ENCODE assay signal across 9 mouse cellular contexts in genomic region chr1:132191093-132191785, GRCm38 (mm10). TPM values are rescaled to one million over a fixed set of nuclear protein-coding genes. Genes with fewer than 3 reads are reported as not detected.
A peak's percentile ranks its signal among the peaks of the same experiment; 100 is the strongest.
DNase-seq lines count a peak whose midpoint lies in the region; ATAC-seq and TF ChIP-seq lines count a peak whose summit lies in the region.
"Had no signal": no experiment of that assay in that cellular context is flagged by ENCODE, and none has a peak within 500 bp of the region (broad histone marks: within the 10 kb centered on the region; RNA-seq: fewer than 3 reads in every experiment).

Gene Lemd1 (plus strand): TSS chr1:132191431.
Gene AC124108.1 (plus strand): TSS chr1:132191457.

- peaks cover 25% of the 10 kb centered on the region for H3K27me3 ChIP-seq in heart, adult 2 months (ENCODE audit: control insufficient read depth, insufficient read depth, low read length)
- peaks cover 85% of the 10 kb centered on the region for H3K27me3 ChIP-seq in limb, embryonic 12.5 days
- H3K27me3 ChIP-seq in small intestine, adult 2 months (ENCODE audit: control insufficient read depth, insufficient read depth, low read length) = peaks cover 58% of the 10 kb centered on the region

- no peak for TF ChIP-seq CTCF in heart, adult 2 months (IDR thresholded peaks at IDR 0.05)
- TF ChIP-seq CTCF in small intestine, adult 2 months (IDR thresholded peaks at IDR 0.05; ENCODE audit: extremely low read depth, insufficient read length, insufficient replicate concordance, low read depth, low read length) = no peak

- H3K36me3 ChIP-seq in heart, adult 2 months (ENCODE audit: control insufficient read depth, insufficient read depth, low read length) = no peaks in the 10 kb centered on the region
- no peaks in the 10 kb centered on the region for H3K36me3 ChIP-seq in limb, embryonic 12.5 days
- no peaks in the 10 kb centered on the region for H3K36me3 ChIP-seq in small intestine, adult 2 months (ENCODE audit: control insufficient read depth, insufficient read depth, low read length)

- WGBS in heart, adult 2 months = 1% methylated on average over 34 of the region's 34 CpGs
- WGBS in limb, embryonic 12.5 days = 1% methylated on average over 34 of the region's 34 CpGs
- WGBS in small intestine, adult 2 months = 2% methylated on average over 34 of the region's 34 CpGs

- peak within 1 kb of the TSS; percentile 41 for H3K4me3 ChIP-seq in heart, adult 2 months
- H3K4me3 ChIP-seq in limb, embryonic 12.5 days (replicated peaks) = peak within 1 kb of the TSS; percentile 63
- peak within 1 kb of the TSS; percentile 59 for H3K4me3 ChIP-seq in small intestine, adult 2 months (ENCODE audit: low read depth, low read length)

- DNase-seq in heart, adult 2 months = no peak
- no peak for DNase-seq in heart, postnatal 36 days
- peak; percentile 49 for DNase-seq in right cerebral cortex, postnatal 4 days
- DNase-seq in right cerebral cortex, adult 18-20 months = no peak
- no peak for DNase-seq in thymus, postnatal 4 days

- peak within 1 kb of the TSS; percentile 94 for H3K4me2 ChIP-seq in limb, embryonic 12.5 days

- no peak for ATAC-seq in limb, embryonic 12.5 days (ENCODE audit: insufficient number of reproducible peaks, insufficient read depth, low FRiP score, low TSS enrichment, low read depth)
- no peak for ATAC-seq in inflammation-experienced regulatory T-cells, adult 6 months

- H3K9me3 ChIP-seq in limb, embryonic 12.5 days = no peaks in the 10 kb centered on the region

- no peak within 1 kb of the TSS for H3K9ac ChIP-seq in heart, adult 2 months (ENCODE audit: low read depth, low read length)
- peak within 1 kb of the TSS; percentile 67 for H3K9ac ChIP-seq in limb, embryonic 12.5 days (replicated peaks)

- intact Hi-C loops in heart, adult 2 months (cut with DNase I) = no loop called here
- intact Hi-C loops in heart, postnatal 36 days (cut with DNase I) = no loop called here

- no peaks in the 10 kb centered on the region for H3K79me2 ChIP-seq in heart, adult 2 months (replicated peaks; ENCODE audit: control insufficient read depth, insufficient read depth, low read length)

- TF ChIP-seq EP300 in heart, adult 2 months (IDR thresholded peaks at IDR 0.05; ENCODE audit: insufficient read depth, low read depth, low read length) = no peak

- no peak within 1 kb of the TSS for H3K27ac ChIP-seq in heart, adult 2 months
- 0 out of 2 replicates have a peak within 1 kb of the TSS, but pooled peaks have one; percentile 35 for H3K27ac ChIP-seq in limb, embryonic 12.5 days
- no peak within 1 kb of the TSS for H3K27ac ChIP-seq in small intestine, adult 2 months (ENCODE audit: insufficient read depth, low read depth, low read length)

- H3K4me1 ChIP-seq in heart, adult 2 months (ENCODE audit: control insufficient read depth, insufficient read depth, low read length) = no peaks in the 10 kb centered on the region
- peaks cover 48% of the 10 kb centered on the region for H3K4me1 ChIP-seq in limb, embryonic 12.5 days (replicated peaks)
- no peaks in the 10 kb centered on the region for H3K4me1 ChIP-seq in small intestine, adult 2 months (ENCODE audit: control insufficient read depth, insufficient read depth, insufficient read length, low read length)

- TF ChIP-seq POLR2A in heart, adult 2 months (IDR thresholded peaks at IDR 0.05; ENCODE audit: insufficient read depth, low read depth, low read length) = no peak
- TF ChIP-seq POLR2A in small intestine, adult 2 months (IDR thresholded peaks at IDR 0.05; ENCODE audit: low read depth, low read length) = no peak

RNA-seq across cellular contexts. Expression of gene Lemd1, which starts in this region (rescaled TPM):
- total RNA-seq in heart, adult 2 months (2021) = not detected
- polyA plus RNA-seq in heart, adult 2 months (2012; rRNA removed) = 0.20 TPM in 1 of 2 replicates, not detected in the other
- total RNA-seq in heart, postnatal 36 days (2021) = not detected
- 0.83 and 1.2 TPM in 2 replicates for polyA plus RNA-seq in limb, embryonic 12.5 days (2016; fragmentation: Nextera tagmentation; extraction: Ambion mirVana)
- polyA plus RNA-seq in small intestine, adult 2 months (2012; rRNA removed) = 0.09 and 0.10 TPM in 2 replicates
- polyA plus RNA-seq in inflammation-experienced regulatory T-cells, adult 6 months (2017; shearing (Covaris generic)) = not detected
- total RNA-seq: CH12.LX had no signal

RNA-seq across cellular contexts. Expression of gene AC124108.1, which starts in this region (rescaled TPM):
- under 1 TPM in 1 of 2 experiments, not detected in 1; 0.05 TPM for total RNA-seq in heart, adult 2 months (2021)
- polyA plus RNA-seq in heart, adult 2 months (2012; rRNA removed) = 0.06 TPM in 1 of 2 replicates, not detected in the other
- not detected for total RNA-seq in heart, postnatal 36 days (2021)
- polyA plus RNA-seq in limb, embryonic 12.5 days (2016; fragmentation: Nextera tagmentation; extraction: Ambion mirVana) = 0.20 and 0.45 TPM in 2 replicates
- polyA plus RNA-seq in small intestine, adult 2 months (2012; rRNA removed) = not detected in 2 replicates
- polyA plus RNA-seq in inflammation-experienced regulatory T-cells, adult 6 months (2017; shearing (Covaris generic)) = not detected
- total RNA-seq: CH12.LX had no signal
